Mouse (Mus musculus) bone marrow macrophage, adult 2 months (primary cell): Measurements from ENCODE around the gene Pheta1.

Experiments
- CTCF ChIP-seq: IDR thresholded peaks from 2 replicates; pipeline ENCODE4 v1.5.1; 2012; ENCODE audit warnings: low read depth, mild to moderate bottlenecking, low read length, moderate library complexity
- POLR2A ChIP-seq: IDR thresholded peaks from 2 replicates; pipeline ENCODE4 v1.6.1; 2012; ENCODE audit warnings: mild to moderate bottlenecking, low read depth, low read length, borderline replicate concordance

- no peak for TF ChIP-seq POLR2A
- TF ChIP-seq CTCF = peak; percentile 96
Measured at GRCm38 (mm10) chr5:121872158-121872557, 23.4 kb downstream of the Pheta1 start.
